Mouse (Mus musculus): ENCODE results near the gene Rbms3. TPM values are rescaled to one million over a fixed set of nuclear protein-coding genes. Genes with fewer than 3 reads are reported as not detected.
A peak's percentile ranks its signal among the peaks of the same experiment; 100 is the strongest.

Gene Rbms3
- polyA plus RNA-seq (2012; rRNA removed) = 2.3 and 5.1 TPM in 2 replicates

- no peak for DNase-seq (ENCODE audit: low read depth, low spot score)
- WGBS = 86% methylated on average over 9 of the region's 9 CpGs
These were observed at the start of gene Rbms3 for GRCm38 (mm10) chr9:117629771-117630170. Gene Rbms3 (minus strand): TSS chr9:117629913.

DNA sequence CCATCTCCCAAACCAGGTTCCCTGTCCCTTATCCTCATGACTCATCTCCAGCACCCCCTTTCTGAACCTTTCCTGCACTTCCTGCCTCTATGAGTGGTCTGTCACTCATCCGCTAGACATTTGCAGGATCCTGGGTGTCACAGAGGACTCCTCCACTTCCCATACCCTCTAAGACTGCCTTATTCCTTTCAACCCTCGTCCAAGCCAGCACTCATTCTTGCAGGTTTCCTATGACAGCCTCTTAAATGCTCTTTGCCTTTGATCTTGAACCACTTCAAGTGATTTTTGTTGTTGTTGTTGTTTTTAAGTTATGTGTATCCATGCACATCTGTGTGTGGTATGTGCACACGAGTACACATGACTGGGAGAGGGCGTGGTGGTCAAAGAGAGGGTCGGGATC lies 43.6 kb upstream of the Rbms3 start:
- WGBS = 76% methylated on average over 5 of the region's 5 CpGs
- no peak for DNase-seq (ENCODE audit: low read depth, low spot score)

DNA sequence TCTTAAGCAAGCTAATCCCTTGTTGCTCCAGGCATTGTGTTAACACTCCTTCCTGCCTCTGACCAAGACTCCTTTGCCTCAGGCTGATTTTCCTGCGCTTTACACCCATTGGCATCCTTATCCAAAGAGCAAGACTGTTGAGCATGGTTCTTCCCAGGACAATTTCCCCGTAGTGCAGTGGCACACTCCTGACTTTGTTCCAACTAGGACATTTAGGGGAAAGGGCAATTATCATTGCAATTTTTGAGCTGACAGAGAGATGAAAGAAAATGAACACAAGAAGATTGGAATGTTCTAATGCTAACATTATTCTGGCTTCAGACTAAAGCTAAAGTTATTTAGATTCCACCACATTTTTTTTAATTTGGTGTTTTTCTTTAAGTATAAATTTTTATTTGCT lies 24.9 kb upstream of the Rbms3 start:
- WGBS = 70% methylated on average over 2 of the region's 2 CpGs
- no peak for DNase-seq (ENCODE audit: low read depth, low spot score)

DNA sequence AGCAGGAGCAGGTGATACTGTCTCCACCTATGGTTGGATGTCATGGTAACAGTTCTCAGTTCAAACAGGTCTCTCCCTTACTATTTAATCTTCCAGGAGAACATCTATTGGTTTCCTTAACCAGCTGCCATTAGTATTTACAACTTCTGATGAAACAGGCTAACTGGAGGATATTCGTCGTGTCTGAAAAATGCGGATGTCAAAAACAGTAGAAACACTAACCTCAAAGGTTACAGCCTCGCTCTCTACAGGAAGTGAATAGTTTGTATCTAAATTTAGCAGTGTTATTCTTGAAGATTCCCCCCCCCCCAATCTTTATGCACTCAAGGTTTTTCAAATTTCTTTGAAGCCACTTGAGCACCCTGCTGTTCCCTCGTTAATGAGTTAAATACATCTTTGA lies 23.9 kb upstream of the Rbms3 start:
- 56% methylated on average over 5 of the region's 5 CpGs for WGBS
- no peak for DNase-seq (ENCODE audit: low read depth, low spot score)

DNA sequence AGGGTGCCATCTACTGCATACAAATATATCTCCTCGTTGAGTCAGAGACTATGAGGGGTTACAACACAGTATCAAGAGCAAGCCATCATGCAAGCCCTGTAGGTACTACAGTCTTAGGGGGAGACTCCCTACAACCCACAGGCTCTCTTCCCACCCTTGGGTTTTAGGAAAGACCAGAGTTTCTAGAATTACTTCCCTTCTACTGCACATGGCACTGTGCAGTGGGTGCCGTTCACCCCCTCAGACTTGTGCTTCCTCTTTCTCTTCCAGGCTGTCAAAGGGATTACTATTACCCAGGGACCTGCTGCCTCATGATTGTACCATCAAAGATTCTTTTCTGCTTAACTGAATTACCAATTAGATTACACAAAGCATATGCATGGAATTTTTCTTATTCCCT lies 16.4 kb upstream of the Rbms3 start:
- WGBS = 72% methylated on average over 2 of the region's 2 CpGs
- DNase-seq (ENCODE audit: low read depth, low spot score) = no peak

GRCm38 (mm10) chr9:117641090-117641782 lies 11.5 kb upstream of the Rbms3 start:
- WGBS = 56% methylated on average over 4 of the region's 4 CpGs
- DNase-seq (ENCODE audit: low read depth, low spot score) = no peak

GRCm38 (mm10) chr9:117638623-117639185 lies 9.0 kb upstream of the Rbms3 start:
- WGBS = 79% methylated on average over 5 of the region's 5 CpGs
- no peak for DNase-seq (ENCODE audit: low read depth, low spot score)

DNA sequence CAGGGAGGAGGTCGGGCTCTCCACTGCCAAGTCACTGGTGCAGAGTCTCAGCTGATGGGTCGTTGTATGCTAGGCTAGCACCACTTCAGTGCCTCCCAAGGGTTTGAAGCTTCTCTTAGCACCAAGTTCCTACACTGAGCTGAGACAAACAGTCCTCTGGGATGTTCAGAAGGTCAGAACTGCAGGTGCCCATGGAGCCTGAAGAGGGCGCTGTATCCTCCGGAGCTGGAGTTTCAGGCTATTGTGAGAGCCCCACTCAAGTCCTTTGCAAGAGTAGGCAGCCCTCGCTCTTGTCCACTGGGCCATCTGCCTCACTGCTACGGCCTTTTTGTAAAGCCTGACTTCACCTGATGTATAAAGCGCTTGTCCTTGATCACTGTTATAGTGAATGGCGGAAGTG lies 6.8 kb upstream of the Rbms3 start:
- no peak for DNase-seq (ENCODE audit: low read depth, low spot score)
- 58% methylated on average over 8 of the region's 8 CpGs for WGBS

GRCm38 (mm10) chr9:117627173-117627572 lies 2.5 kb downstream of the Rbms3 start:
- no peak for DNase-seq (ENCODE audit: low read depth, low spot score)

DNA sequence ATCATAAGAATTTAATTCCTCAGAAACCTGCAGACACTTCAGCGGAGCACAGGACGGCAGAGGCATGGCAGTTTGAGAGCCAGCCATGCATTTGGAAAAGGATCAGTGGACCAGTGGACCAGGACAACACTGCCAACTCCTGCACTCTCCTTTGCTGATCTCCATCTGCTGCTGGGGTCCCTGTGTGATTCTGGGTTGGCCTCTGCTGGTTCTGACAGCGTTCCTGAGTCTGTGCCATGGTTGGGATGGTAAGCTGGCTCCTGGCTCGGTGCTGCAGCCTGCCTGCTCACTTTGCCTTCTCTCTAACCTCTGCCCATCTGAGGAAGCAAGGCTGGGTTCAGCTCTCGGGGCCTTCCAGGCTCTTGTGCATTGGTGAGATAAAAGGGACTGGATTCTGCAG lies 28.9 kb downstream of the Rbms3 start:
- DNase-seq (ENCODE audit: low read depth, low spot score) = no peak
- WGBS = 77% methylated on average over 5 of the region's 5 CpGs

GRCm38 (mm10) chr9:117599341-117599740 lies 30.4 kb downstream of the Rbms3 start:
- no peak for DNase-seq (ENCODE audit: low read depth, low spot score)
- 91% methylated on average over 9 of the region's 9 CpGs for WGBS

DNA sequence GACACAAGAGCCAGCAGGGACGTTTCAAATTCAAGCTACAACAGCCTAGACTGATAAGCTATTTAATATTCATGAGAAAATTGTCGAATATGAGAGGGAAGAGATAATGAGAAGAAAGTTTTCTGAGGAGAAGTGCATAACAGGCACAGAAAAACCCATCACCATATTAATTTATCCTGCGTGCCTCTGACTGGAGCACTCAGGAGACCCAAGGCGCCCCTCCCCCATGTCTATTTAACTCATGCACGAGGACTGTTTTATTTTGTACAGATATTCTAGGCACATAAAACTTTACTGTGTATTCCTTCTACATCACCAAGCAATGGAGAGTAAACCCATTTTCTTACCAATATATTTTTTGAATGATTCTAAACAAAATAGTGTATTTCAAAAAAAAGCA lies 33.6 kb downstream of the Rbms3 start:
- DNase-seq (ENCODE audit: low read depth, low spot score) = no peak
- WGBS = 70% methylated on average over 5 of the region's 5 CpGs

DNA sequence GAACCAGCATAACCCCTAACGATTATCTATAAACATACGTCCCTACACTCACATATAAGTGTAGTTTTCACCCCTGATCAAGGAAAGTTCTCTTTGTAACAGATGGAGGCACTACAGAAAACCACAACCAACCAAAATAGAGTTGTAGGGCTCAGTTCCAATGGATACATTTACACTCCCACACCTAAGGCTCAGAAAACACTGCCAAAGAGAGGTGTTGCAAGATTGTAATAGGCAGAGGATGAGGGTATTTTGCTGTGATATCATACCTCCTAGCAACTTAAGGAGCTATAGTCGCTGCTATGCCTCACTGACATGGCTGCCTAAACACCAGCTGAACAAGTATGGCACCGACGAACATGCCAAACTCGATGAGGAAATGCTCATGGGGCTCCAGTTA lies 44.4 kb downstream of the Rbms3 start:
- WGBS = 91% methylated on average over 6 of the region's 6 CpGs
- no peak for DNase-seq (ENCODE audit: low read depth, low spot score)

DNA sequence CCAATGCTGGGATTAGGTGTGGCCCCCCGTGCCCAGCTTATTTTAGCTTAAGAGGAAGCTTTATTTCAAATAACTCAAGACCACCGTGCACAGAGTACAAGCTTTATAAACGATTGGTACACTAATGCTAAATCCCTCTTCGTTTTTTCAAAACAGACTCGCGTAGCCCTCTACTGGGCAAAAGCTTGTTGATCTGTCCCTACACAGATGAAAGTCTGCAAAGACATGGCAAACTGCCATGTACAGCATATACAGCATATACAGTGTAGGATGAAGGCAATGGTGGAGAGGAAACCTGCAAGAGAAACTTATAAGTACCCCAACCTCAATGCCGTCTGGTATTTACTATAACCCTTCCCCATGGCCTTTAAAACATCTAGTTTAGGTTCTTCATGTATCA lies 46.1 kb downstream of the Rbms3 start:
- 48% methylated on average over 7 of the region's 7 CpGs for WGBS
- no peak for DNase-seq (ENCODE audit: low read depth, low spot score)

DNA sequence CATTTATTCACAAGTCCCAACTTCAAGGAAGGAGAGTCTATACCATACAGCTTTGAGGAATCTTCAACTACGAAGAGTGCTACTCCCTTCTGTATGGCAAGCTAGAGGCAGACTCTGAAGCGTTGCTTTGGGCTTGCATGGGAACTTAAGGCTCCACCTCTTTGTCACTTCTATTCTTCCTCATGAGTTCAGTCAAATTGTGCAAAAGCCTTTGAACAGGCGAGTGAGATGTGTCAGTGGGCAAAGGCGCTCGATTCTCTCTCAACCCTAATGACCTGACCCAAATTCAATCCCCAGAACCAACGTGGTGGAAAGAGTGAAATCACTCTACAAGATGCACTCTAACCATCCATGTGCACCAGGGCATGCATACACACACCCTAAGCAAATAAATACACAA lies 47.1 kb downstream of the Rbms3 start:
- WGBS = 83% methylated on average over 6 of the region's 6 CpGs
- DNase-seq (ENCODE audit: low read depth, low spot score) = no peak

GRCm38 (mm10) chr9:117571186-117571855 lies 58.4 kb downstream of the Rbms3 start:
- DNase-seq (ENCODE audit: low read depth, low spot score) = peak; percentile 14
- 43% methylated on average over 5 of the region's 5 CpGs for WGBS

GRCm38 (mm10) chr9:117570240-117570821 lies 59.4 kb downstream of the Rbms3 start:
- DNase-seq (ENCODE audit: low read depth, low spot score) = no peak
- WGBS = 82% methylated on average over 7 of the region's 7 CpGs

DNA sequence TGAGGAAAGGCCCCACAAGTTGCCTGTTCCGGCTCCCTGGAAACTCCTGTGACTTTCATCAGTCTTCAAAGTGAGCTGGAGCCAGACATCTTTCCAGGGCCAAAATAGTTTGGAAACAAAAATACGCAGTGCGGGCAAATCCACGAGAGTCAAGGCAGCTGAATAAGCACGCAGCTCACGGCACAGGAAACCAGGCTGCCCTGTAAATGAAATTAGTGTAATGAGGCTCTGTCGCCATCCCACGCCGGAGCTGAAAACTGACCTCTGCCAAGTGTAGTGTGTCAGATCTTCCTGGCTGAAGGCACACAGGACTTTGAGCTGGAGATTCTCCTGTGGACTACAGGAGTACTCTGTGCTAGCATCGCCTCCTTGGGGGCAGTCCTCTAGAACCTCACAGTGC lies 63.4 kb downstream of the Rbms3 start:
- no peak for DNase-seq (ENCODE audit: low read depth, low spot score)
- 75% methylated on average over 10 of the region's 10 CpGs for WGBS

DNA sequence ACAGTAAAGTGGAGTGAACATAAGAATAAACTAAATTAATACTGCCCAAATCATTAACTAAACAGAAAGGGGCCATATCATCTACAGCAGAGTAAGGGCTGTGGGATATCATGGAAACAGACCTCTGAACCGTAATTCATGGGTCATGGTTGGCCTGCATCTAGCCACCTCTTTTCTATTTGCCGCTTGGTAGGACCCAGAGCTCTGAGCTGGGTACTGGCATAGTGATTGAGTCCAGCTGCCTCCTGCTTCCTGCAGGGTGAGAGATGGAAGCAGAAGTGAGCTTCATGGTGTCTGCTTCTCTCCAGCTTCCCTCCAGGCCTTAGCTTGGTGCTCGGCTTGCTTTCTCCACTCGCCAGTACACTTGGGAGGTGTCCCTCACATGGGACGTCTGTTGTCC lies 71.2 kb downstream of the Rbms3 start:
- WGBS = 90% methylated on average over 5 of the region's 5 CpGs
- DNase-seq (ENCODE audit: low read depth, low spot score) = no peak

DNA sequence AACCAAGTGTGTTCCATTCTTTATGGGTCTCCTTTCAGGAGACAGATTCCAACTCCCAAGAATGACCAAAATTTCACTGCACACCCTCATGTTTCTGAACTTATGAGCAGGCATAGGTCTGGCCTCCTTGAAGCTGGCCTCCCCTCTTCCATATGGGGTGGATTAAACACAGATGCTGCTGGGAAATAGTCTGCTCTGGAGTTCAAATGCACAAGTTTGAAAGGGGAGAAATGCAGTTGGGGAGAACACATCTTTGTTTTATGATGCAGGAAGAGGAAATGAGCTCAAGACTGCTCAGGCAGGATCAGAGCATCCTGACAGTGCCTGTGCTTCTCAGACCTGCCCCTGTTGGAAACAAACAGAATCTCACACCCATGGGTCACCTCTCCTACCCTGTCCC lies 75.4 kb downstream of the Rbms3 start:
- DNase-seq (ENCODE audit: low read depth, low spot score) = no peak

DNA sequence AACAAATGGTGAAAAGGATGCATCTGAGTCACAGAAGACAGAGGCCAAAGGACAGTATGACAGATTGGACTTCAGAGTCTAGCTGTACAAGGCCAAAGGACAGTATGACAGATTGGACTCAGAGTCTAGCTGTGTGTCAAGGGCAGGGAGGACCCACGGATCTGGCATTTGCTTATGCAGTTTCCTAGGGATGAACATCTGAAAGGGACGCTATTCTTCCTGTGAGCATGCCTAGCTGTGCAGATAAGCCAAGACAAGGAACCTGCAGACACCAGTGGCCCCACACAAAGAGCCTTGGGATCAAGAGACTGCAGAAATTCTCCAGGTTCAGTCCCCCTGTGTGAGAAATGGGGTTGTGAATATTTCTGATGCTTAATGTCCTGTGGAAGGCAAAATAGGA lies 100.4 kb downstream of the Rbms3 start:
- DNase-seq (ENCODE audit: low read depth, low spot score) = no peak
- WGBS = 81% methylated on average over 2 of the region's 2 CpGs

Data from large intestine, adult 2 months (tissue).